8 mouse cellular contexts compared by ENCODE assay signal in the genomic region with DNA sequence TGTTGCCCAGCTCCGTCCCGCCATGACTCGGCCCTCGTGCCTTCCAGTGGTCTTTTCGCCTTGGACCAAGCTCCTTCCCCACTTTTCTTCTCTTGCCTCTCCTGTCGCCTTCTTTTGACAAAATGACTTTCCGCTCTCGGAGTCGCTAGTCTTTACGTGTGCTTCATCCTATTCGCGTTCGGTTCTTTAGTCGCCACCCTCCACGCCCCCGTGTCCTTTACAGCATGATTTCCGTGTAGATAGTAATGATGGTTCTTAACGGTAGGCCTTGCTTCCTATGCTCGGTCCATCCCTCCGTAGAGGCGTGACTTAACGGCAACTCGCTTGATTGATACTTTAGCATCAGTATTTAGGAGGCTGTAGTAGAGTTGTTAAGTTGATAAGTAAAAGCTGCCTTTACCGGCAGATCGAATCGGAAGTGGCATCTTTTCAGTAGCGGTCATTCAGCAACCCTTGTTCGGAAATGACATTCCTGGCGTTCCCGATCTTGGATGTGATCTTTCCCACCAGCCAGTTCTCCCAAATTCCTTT. TPM values are rescaled to one million over a fixed set of nuclear protein-coding genes. Genes with fewer than 3 reads are reported as not detected.
DNase-seq lines count a peak whose midpoint lies in the region; ATAC-seq lines count a peak whose summit lies in the region.

No protein-coding gene starts in this region.

- H3K9ac ChIP-seq in liver, embryonic 11.5 days (ENCODE audit: low read depth, low read length), result peak overlapping the region; percentile 92

- peaks cover 7% of the 10 kb centered on the region; the same call in 1 of the 2 replicates for H3K4me1 ChIP-seq in brown adipose tissue, adult 24 weeks (ENCODE audit: control insufficient read depth, insufficient read depth, insufficient read length, low read length)
- peaks cover 17% of the 10 kb centered on the region for H3K4me1 ChIP-seq in liver, embryonic 11.5 days (replicated peaks; ENCODE audit: control insufficient read depth, insufficient read depth, low read length)

- DNase-seq in heart, adult 8-10 months (ENCODE audit: low spot score), result peak; percentile 11
- no peak for DNase-seq in heart, adult 11 months
- peak; percentile 65 for DNase-seq in 3T3-L1 (ENCODE audit: low read depth, low spot score)
- no peak for DNase-seq in liver, embryonic 11.5 days (ENCODE audit: low spot score)
- DNase-seq in right cerebral cortex, postnatal 10 days (ENCODE audit: low spot score in 2 of 2), result peak; percentile 73 to 82
- no peak for DNase-seq in gastrocnemius, postnatal 4 days (ENCODE audit: low spot score in 2 of 2)

- peaks cover 27% of the 10 kb centered on the region for H3K36me3 ChIP-seq in liver, embryonic 11.5 days (ENCODE audit: control insufficient read depth, insufficient read depth, low read length)

- no peaks in the 10 kb centered on the region for H3K9me3 ChIP-seq in liver, embryonic 11.5 days (ENCODE audit: control insufficient read depth, low read length)

- H3K4me3 ChIP-seq in brown adipose tissue, adult 24 weeks (ENCODE audit: insufficient read depth, low read depth, low read length), result peak overlapping the region; percentile 74
- peak overlapping the region; percentile 81 for H3K4me3 ChIP-seq in liver, embryonic 11.5 days (ENCODE audit: low read depth, low read length)

- H3K27ac ChIP-seq in brown adipose tissue, adult 24 weeks (replicated peaks; ENCODE audit: low read depth, low read length), result peak overlapping the region; percentile 90
- H3K27ac ChIP-seq in liver, embryonic 11.5 days (ENCODE audit: low read depth, low read length), result peak overlapping the region; percentile 88

- peak overlapping the region; percentile 80 for H3K4me2 ChIP-seq in liver, embryonic 11.5 days

- 0% methylated on average over 30 of the region's 30 CpGs for WGBS in liver, embryonic 11.5 days

- no peaks in the 10 kb centered on the region for H3K27me3 ChIP-seq in liver, embryonic 11.5 days (replicated peaks; ENCODE audit: control insufficient read depth, insufficient read depth, low read length)

- peak; percentile 3 to 20; a peak in 2 of 4 replicates for ATAC-seq in hematopoietic stem cell, adult 5-6 weeks (replicated peaks in 1 of 2; ENCODE audit: insufficient read depth in 1 of 2, low FRiP score in 2 of 2, low TSS enrichment in 1 of 2, low read depth in 1 of 2, poor library complexity in 2 of 2, severe bottlenecking in 2 of 2)
- no peak for ATAC-seq in liver, embryonic 11.5 days (replicated peaks; ENCODE audit: low FRiP score)

RNA-seq across cellular contexts. Expression of a gene that starts 0.5 kb away (rescaled TPM):
- 100 to 1,000 TPM; 146 to 187 (median 164) TPM for total RNA-seq in heart, adult 8-10 months (2022)
- polyA plus RNA-seq in brown adipose tissue, adult 24 weeks (2012; ENCODE audit: insufficient read depth, insufficient read length, missing spikeins), result 120 and 173 TPM in 2 replicates
- 355 and 372 TPM in 2 replicates for total RNA-seq in hematopoietic stem cell, adult 5-6 weeks (2017)
- polyA plus RNA-seq in liver, embryonic 11.5 days (2014; fragmentation: Nextera tagmentation; extraction: Ambion mirVana), result 694 and 747 TPM in 2 replicates
- 100 to 1,000 TPM; 231 to 248 TPM for total RNA-seq in gastrocnemius, postnatal 4 days (2021)

RNA-seq across cellular contexts. Expression of a gene that starts 0.6 kb away (rescaled TPM):
- 10 to 100 TPM in 1 of 4 experiments, 1 to 10 TPM in 3; 5.6 to 12.0 (median 7.5) TPM for total RNA-seq in heart, adult 8-10 months (2022)
- polyA plus RNA-seq in brown adipose tissue, adult 24 weeks (2012; ENCODE audit: insufficient read depth, insufficient read length, missing spikeins), result 12.9 and 20.4 TPM in 2 replicates
- total RNA-seq in hematopoietic stem cell, adult 5-6 weeks (2017), result 1.6 and 6.4 TPM in 2 replicates
- polyA plus RNA-seq in liver, embryonic 11.5 days (2014; fragmentation: Nextera tagmentation; extraction: Ambion mirVana), result 14.0 and 17.7 TPM in 2 replicates
- total RNA-seq in gastrocnemius, postnatal 4 days (2021), result 10 to 100 TPM; 10.9 to 12.5 TPM

RNA-seq across cellular contexts. Expression of a gene that starts 10.4 kb away (rescaled TPM):
- total RNA-seq in heart, adult 8-10 months (2022), result under 1 TPM in 3 of 4 experiments, not detected in 1; 0.25 to 0.44 (median 0.29) TPM
- polyA plus RNA-seq in brown adipose tissue, adult 24 weeks (2012; ENCODE audit: insufficient read depth, insufficient read length, missing spikeins), result not detected in 2 replicates
- total RNA-seq in hematopoietic stem cell, adult 5-6 weeks (2017), result not detected in 2 replicates
- 0.31 and 1.4 TPM in 2 replicates for polyA plus RNA-seq in liver, embryonic 11.5 days (2014; fragmentation: Nextera tagmentation; extraction: Ambion mirVana)
- total RNA-seq in gastrocnemius, postnatal 4 days (2021), result under 1 TPM; 0.26 to 0.59 TPM

RNA-seq across cellular contexts. Expression of a gene that starts 27.4 kb away (rescaled TPM):
- total RNA-seq in heart, adult 8-10 months (2022), result 10 to 100 TPM; 74.5 to 85.8 (median 82.1) TPM
- polyA plus RNA-seq in brown adipose tissue, adult 24 weeks (2012; ENCODE audit: insufficient read depth, insufficient read length, missing spikeins), result 96.8 and 101 TPM in 2 replicates
- 10.3 and 28.6 TPM in 2 replicates for total RNA-seq in hematopoietic stem cell, adult 5-6 weeks (2017)
- 111 and 113 TPM in 2 replicates for polyA plus RNA-seq in liver, embryonic 11.5 days (2014; fragmentation: Nextera tagmentation; extraction: Ambion mirVana)
- 10 to 100 TPM; 64.8 to 76.3 TPM for total RNA-seq in gastrocnemius, postnatal 4 days (2021)

RNA-seq across cellular contexts. Expression of a gene that starts 38.6 kb away (rescaled TPM):
- total RNA-seq in heart, adult 8-10 months (2022), result 1 to 10 TPM; 1.6 to 4.0 (median 2.0) TPM
- 89.9 and 111 TPM in 2 replicates for polyA plus RNA-seq in brown adipose tissue, adult 24 weeks (2012; ENCODE audit: insufficient read depth, insufficient read length, missing spikeins)
- 0.94 and 1.2 TPM in 2 replicates for total RNA-seq in hematopoietic stem cell, adult 5-6 weeks (2017)
- 2.0 TPM in 2 replicates for polyA plus RNA-seq in liver, embryonic 11.5 days (2014; fragmentation: Nextera tagmentation; extraction: Ambion mirVana)
- total RNA-seq in gastrocnemius, postnatal 4 days (2021), result 1 to 10 TPM; 2.2 to 2.3 TPM

Comparison
In these comparisons a context has a peak if more than half of its experiments do, and no peak if none do; other contexts are left out.
1. DNase-seq: peak in heart, adult 8-10 months (single experiment), 3T3-L1 (single experiment) and right cerebral cortex, postnatal 10 days (2 of 2); none in heart, adult 11 months (single experiment), liver, embryonic 11.5 days (single experiment) and gastrocnemius, postnatal 4 days (0 of 2).